Mouse (Mus musculus) bone marrow macrophage, adult 2 months (primary cell): ENCODE measurements around the gene Shank2. TPM values are rescaled to one million over a fixed set of nuclear protein-coding genes. Genes with fewer than 3 reads are reported as not detected.

Experiments
- H3K27ac ChIP-seq: 2 replicates; pipeline ENCODE4 v1.5.1; 2012; ENCODE audit warnings: low read depth, low read length; ENCODE audit not compliant: insufficient read depth
- H3K4me1 ChIP-seq: 2 replicates; pipeline ENCODE4 v1.6.1; 2012; ENCODE audit warnings: low read length; ENCODE audit not compliant: control insufficient read depth, insufficient read depth
- H3K4me3 ChIP-seq: 2 replicates; pipeline ENCODE4 v1.5.1; 2012; ENCODE audit warnings: mild to moderate bottlenecking, low read length, moderate library complexity; ENCODE audit not compliant: insufficient read depth
- CTCF ChIP-seq: IDR thresholded peaks from 2 replicates; pipeline ENCODE4 v1.5.1; 2012; ENCODE audit warnings: low read depth, mild to moderate bottlenecking, low read length, moderate library complexity
- POLR2A ChIP-seq: IDR thresholded peaks from 2 replicates; pipeline ENCODE4 v1.6.1; 2012; ENCODE audit warnings: mild to moderate bottlenecking, low read depth, low read length, borderline replicate concordance
- polyA plus RNA-seq: library from polyadenylated mRNA; stranded (reverse); fragments of >200 nt; gene quantifications from 2 replicates; pipeline ENCODE4 v1.2.4, GENCODE M21; 2012; ENCODE audit not compliant: missing spikeins, insufficient read depth, insufficient read length

Gene Shank2
- polyA plus RNA-seq, 1 experiment, result not detected

GRCm38 (mm10) chr7:144235523-144235922 lies 233.8 kb downstream of the Shank2 start:
- no peak overlapping the region for H3K27ac ChIP-seq
- no peaks in the 10 kb centered on the region for H3K4me1 ChIP-seq
- no peak overlapping the region for H3K4me3 ChIP-seq
- no peak for TF ChIP-seq POLR2A
- no peak for TF ChIP-seq CTCF

- no peak overlapping the region for H3K4me3 ChIP-seq
- H3K27ac ChIP-seq, result no peak overlapping the region
- no peaks in the 10 kb centered on the region for H3K4me1 ChIP-seq
- no peak for TF ChIP-seq CTCF
- no peak for TF ChIP-seq POLR2A
These were observed 235.1 kb downstream of the Shank2 start for GRCm38 (mm10) chr7:144236802-144237201.

GRCm38 (mm10) chr7:144238409-144238808 lies 236.7 kb downstream of the Shank2 start:
- no peak overlapping the region for H3K4me3 ChIP-seq
- no peak overlapping the region for H3K27ac ChIP-seq
- H3K4me1 ChIP-seq, result no peaks in the 10 kb centered on the region
- TF ChIP-seq CTCF (no peak), POLR2A (no peak)

GRCm38 (mm10) chr7:144238992-144239391 lies 237.3 kb downstream of the Shank2 start:
- Histone ChIP-seq H3K4me1 (no peaks in the 10 kb centered on the region), H3K4me3 (no peak overlapping the region), H3K27ac (no peak overlapping the region)
- TF ChIP-seq CTCF, result no peak
- TF ChIP-seq POLR2A, result no peak

- Histone ChIP-seq H3K4me1 (no peaks in the 10 kb centered on the region), H3K4me3 (no peak overlapping the region), H3K27ac (no peak overlapping the region)
- no peak for TF ChIP-seq POLR2A
- no peak for TF ChIP-seq CTCF
These were observed 238.0 kb downstream of the Shank2 start for GRCm38 (mm10) chr7:144239571-144240370.

- TF ChIP-seq POLR2A (no peak), CTCF (no peak)
- no peak overlapping the region for H3K4me3 ChIP-seq
- H3K4me1 ChIP-seq, result no peaks in the 10 kb centered on the region
- no peak overlapping the region for H3K27ac ChIP-seq
These were observed 239.1 kb downstream of the Shank2 start for GRCm38 (mm10) chr7:144240736-144241343.

- H3K4me3 ChIP-seq, result no peak overlapping the region
- TF ChIP-seq POLR2A, result no peak
- no peak for TF ChIP-seq CTCF
- no peak overlapping the region for H3K27ac ChIP-seq
- H3K4me1 ChIP-seq, result no peaks in the 10 kb centered on the region
These were observed 242.5 kb downstream of the Shank2 start for GRCm38 (mm10) chr7:144244203-144244602.

- H3K4me1 ChIP-seq, result no peaks in the 10 kb centered on the region
- H3K4me3 ChIP-seq, result no peak overlapping the region
- TF ChIP-seq CTCF (no peak), POLR2A (no peak)
- no peak overlapping the region for H3K27ac ChIP-seq
These were observed 244.5 kb downstream of the Shank2 start for GRCm38 (mm10) chr7:144246271-144246670.

- TF ChIP-seq CTCF (no peak), POLR2A (no peak)
- Histone ChIP-seq H3K27ac (no peak overlapping the region), H3K4me1 (no peaks in the 10 kb centered on the region)
These were observed 247.1 kb downstream of the Shank2 start for GRCm38 (mm10) chr7:144248686-144249422.

GRCm38 (mm10) chr7:144250791-144251190 lies 249.1 kb downstream of the Shank2 start:
- no peak overlapping the region for H3K4me3 ChIP-seq
- H3K27ac ChIP-seq, result no peak overlapping the region
- no peaks in the 10 kb centered on the region for H3K4me1 ChIP-seq
- TF ChIP-seq POLR2A (no peak), CTCF (no peak)

More at GRCm38 (mm10) chr7:144248686-144249422, 247.1 kb downstream of the Shank2 start:
- H3K4me3 ChIP-seq, result no peak overlapping the region
